In the genomic region with DNA sequence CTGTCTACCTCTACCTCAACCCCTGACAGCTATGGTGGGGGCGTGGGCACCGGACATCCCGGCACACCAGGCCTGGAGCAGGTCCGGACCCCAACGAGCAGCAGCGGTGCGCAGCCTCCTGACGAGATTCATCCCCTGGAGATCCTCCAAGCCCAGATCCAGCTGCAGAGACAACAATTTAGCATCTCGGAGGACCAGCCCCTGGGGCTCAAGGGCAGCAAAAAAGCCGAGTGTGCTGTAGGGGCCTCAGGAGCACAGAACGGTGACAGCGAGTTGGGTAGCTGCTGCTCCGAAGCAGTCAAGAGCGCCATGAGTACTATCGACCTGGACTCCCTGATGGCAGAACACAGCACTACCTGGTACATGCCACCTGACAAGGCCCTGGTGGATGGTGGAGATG, we compare ENCODE assay signal across 9 mouse cellular contexts. TPM values are rescaled to one million over a fixed set of nuclear protein-coding genes. Genes with fewer than 3 reads are reported as not detected.
DNase-seq lines count a peak whose midpoint lies in the region; ATAC-seq and TF ChIP-seq lines count a peak whose summit lies in the region.
"Had no signal": no experiment of that assay in that cellular context is flagged by ENCODE, and none has a peak within 500 bp of the region (broad histone marks: within the 10 kb centered on the region; RNA-seq: fewer than 3 reads in every experiment).

No protein-coding gene starts in this region.

- no peak for ATAC-seq in heart, embryonic 15.5 days (replicated peaks; ENCODE audit: insufficient number of reproducible peaks, insufficient read depth, low FRiP score, low read depth)
- no peak for ATAC-seq in hindbrain, embryonic 13.5 days (ENCODE audit: low FRiP score)
- ATAC-seq in midbrain, embryonic 15.5 days (replicated peaks), result no peak

- 75% methylated on average over 15 of the region's 15 CpGs for WGBS in heart, embryonic 15.5 days
- WGBS in hindbrain, embryonic 13.5 days, result 16% methylated on average over 15 of the region's 15 CpGs
- WGBS in midbrain, embryonic 15.5 days, result 17% methylated on average over 15 of the region's 15 CpGs

- no peak for TF ChIP-seq POLR2A in cortical plate, adult 2 months (IDR thresholded peaks at IDR 0.05; ENCODE audit: extremely low read depth, insufficient read depth, low read length)

- peak overlapping the region; percentile 98 for H3K4me2 ChIP-seq in heart, embryonic 15.5 days
- peak overlapping the region; percentile 99 for H3K4me2 ChIP-seq in hindbrain, embryonic 13.5 days
- peak overlapping the region; percentile 78 for H3K4me2 ChIP-seq in midbrain, embryonic 15.5 days
- H3K4me2 ChIP-seq: liver, embryonic 15.5 days had no signal

- no peak for DNase-seq in heart, adult 9 months (ENCODE audit: low spot score in 2 of 2)
- no peak for DNase-seq in right cerebral cortex, postnatal 10 days (ENCODE audit: low spot score in 2 of 2)
- no peak for DNase-seq in adrenal gland, postnatal 25 days
- DNase-seq in urinary bladder, postnatal 36 days (ENCODE audit: low spot score in 2 of 2), result no peak

- H3K36me3 ChIP-seq in heart, embryonic 15.5 days, result 0 out of 2 replicates have a peak, but pooled peaks cover 2% of the 10 kb centered on the region
- peaks cover 36% of the 10 kb centered on the region for H3K36me3 ChIP-seq in hindbrain, embryonic 13.5 days
- H3K36me3 ChIP-seq in midbrain, embryonic 15.5 days (replicated peaks), result no peaks in the 10 kb centered on the region
- H3K36me3 ChIP-seq: liver, embryonic 15.5 days had no signal

- H3K27me3 ChIP-seq in heart, embryonic 15.5 days, result peaks cover 37% of the 10 kb centered on the region
- no peaks in the 10 kb centered on the region for H3K27me3 ChIP-seq in hindbrain, embryonic 13.5 days
- H3K27me3 ChIP-seq in midbrain, embryonic 15.5 days (replicated peaks), result no peaks in the 10 kb centered on the region

- peaks cover 65% of the 10 kb centered on the region for H3K4me1 ChIP-seq in heart, embryonic 15.5 days (replicated peaks)
- H3K4me1 ChIP-seq in cortical plate, adult 2 months (ENCODE audit: control insufficient read depth, insufficient read depth, low read length), result no peaks in the 10 kb centered on the region
- peaks cover 80% of the 10 kb centered on the region for H3K4me1 ChIP-seq in hindbrain, embryonic 13.5 days (replicated peaks)
- peaks cover 69% of the 10 kb centered on the region for H3K4me1 ChIP-seq in midbrain, embryonic 15.5 days

- H3K27ac ChIP-seq in heart, embryonic 15.5 days, result no peak overlapping the region
- H3K27ac ChIP-seq in cortical plate, adult 2 months (ENCODE audit: insufficient read depth, low read length), result peak overlapping the region; percentile 91
- peak overlapping the region; percentile 96 for H3K27ac ChIP-seq in hindbrain, embryonic 13.5 days
- H3K27ac ChIP-seq in midbrain, embryonic 15.5 days, result peak overlapping the region; percentile 94
- H3K27ac ChIP-seq: liver, embryonic 15.5 days had no signal

- peak overlapping the region; percentile 80 for H3K4me3 ChIP-seq in heart, embryonic 15.5 days
- peak overlapping the region; percentile 75 for H3K4me3 ChIP-seq in cortical plate, adult 2 months (ENCODE audit: insufficient read depth, low read length)
- H3K4me3 ChIP-seq in hindbrain, embryonic 13.5 days, result peak overlapping the region; percentile 93
- peak overlapping the region; percentile 85 for H3K4me3 ChIP-seq in midbrain, embryonic 15.5 days
- H3K4me3 ChIP-seq: liver, embryonic 15.5 days had no signal

- H3K9me3 ChIP-seq in heart, embryonic 15.5 days (replicated peaks), result no peaks in the 10 kb centered on the region
- no peaks in the 10 kb centered on the region for H3K9me3 ChIP-seq in hindbrain, embryonic 13.5 days
- H3K9me3 ChIP-seq in midbrain, embryonic 15.5 days, result no peaks in the 10 kb centered on the region
- H3K9me3 ChIP-seq: liver, embryonic 15.5 days had no signal

- no peak for TF ChIP-seq CTCF in cortical plate, adult 2 months (IDR thresholded peaks at IDR 0.05; ENCODE audit: extremely low read depth, insufficient read depth, low read length)

- peak overlapping the region; percentile 23; the same call in 1 of the 2 replicates for H3K9ac ChIP-seq in heart, embryonic 15.5 days
- H3K9ac ChIP-seq in hindbrain, embryonic 13.5 days, result peak overlapping the region; percentile 100
- peak overlapping the region; percentile 87 for H3K9ac ChIP-seq in midbrain, embryonic 15.5 days
- H3K9ac ChIP-seq: liver, embryonic 15.5 days had no signal

RNA-seq across cellular contexts. Expression of a gene that starts 4.3 kb away (rescaled TPM):
- polyA plus RNA-seq in heart, embryonic 15.5 days (2015; fragmentation: Nextera tagmentation; extraction: Ambion mirVana), result 6.4 and 7.7 TPM in 2 replicates
- polyA plus RNA-seq in cortical plate, adult 2 months (2012; rRNA removed), result 12.8 and 14.8 TPM in 2 replicates
- polyA plus RNA-seq in hindbrain, embryonic 13.5 days (2015; fragmentation: Nextera tagmentation; extraction: Ambion mirVana), result 46.7 and 49.2 TPM in 2 replicates
- polyA plus RNA-seq in midbrain, embryonic 15.5 days (2015; fragmentation: Nextera tagmentation; extraction: Ambion mirVana), result 60.1 and 64.8 TPM in 2 replicates
- total RNA-seq in adrenal gland, postnatal 25 days (2021), result 2.3 and 4.9 TPM in 2 replicates

Comparison
In these comparisons a context has a peak if more than half of its experiments do, and no peak if none do; other contexts are left out.
1. H3K9ac ChIP-seq: peak in every context shown above with its lines; median percentile 100 in hindbrain, embryonic 13.5 days; 87 in midbrain, embryonic 15.5 days; 23 in heart, embryonic 15.5 days.